Mouse (Mus musculus) neural tube, embryonic 15.5 days (tissue): Measurements from ENCODE around the gene 5330417C22Rik. TPM values are rescaled to one million over a fixed set of nuclear protein-coding genes. Genes with fewer than 3 reads are reported as not detected.

ENCODE experiments used
- ATAC-seq: fragments of 200-750 bp; cut with Nextera tagmentation; 2 replicates; pipeline ENCODE4 v1.8.0; 2017; ENCODE audit warnings: mild to moderate bottlenecking, moderate TSS enrichment, moderate library complexity; ENCODE audit not compliant: low FRiP score
- H3K27ac ChIP-seq: fragments of 300-500 bp; sonication (generic); replicated peaks from 2 replicates; pipeline ENCODE4 v1.5.1; 2015; ENCODE audit warnings: mild to moderate bottlenecking, inconsistent platforms
- H3K27me3 ChIP-seq: fragments of 300-500 bp; sonication (generic); replicated peaks from 2 replicates; pipeline ENCODE4 v1.6.1; 2015; ENCODE audit warnings: inconsistent platforms
- H3K36me3 ChIP-seq: fragments of 300-500 bp; sonication (generic); 2 replicates; pipeline ENCODE4 v1.6.1; 2015; ENCODE audit warnings: inconsistent platforms
- H3K4me1 ChIP-seq: fragments of 300-500 bp; sonication (generic); 2 replicates; pipeline ENCODE4 v1.6.1; 2015; ENCODE audit warnings: inconsistent platforms
- H3K4me2 ChIP-seq: fragments of 300-500 bp; sonication (generic); 2 replicates; pipeline ENCODE4 v1.6.1; 2015; ENCODE audit warnings: inconsistent platforms, mild to moderate bottlenecking, moderate library complexity
- H3K4me3 ChIP-seq: fragments of 300-500 bp; sonication (generic); replicated peaks from 2 replicates; pipeline ENCODE4 v1.5.1; 2015; ENCODE audit warnings: mild to moderate bottlenecking, inconsistent platforms
- H3K9ac ChIP-seq: fragments of 300-500 bp; sonication (generic); replicated peaks from 2 replicates; pipeline ENCODE4 v1.6.1; 2015; ENCODE audit warnings: mild to moderate bottlenecking, inconsistent platforms
- H3K9me3 ChIP-seq: fragments of 300-500 bp; sonication (generic); replicated peaks from 2 replicates; pipeline ENCODE4 v1.6.1; 2016; ENCODE audit warnings: inconsistent platforms
- WGBS: fragments of 180-500 bp; shearing (Covaris S2); methylation state at CpG from one replicate; pipeline ENCODE4 v1.1.7; 2015; ENCODE audit warnings: mixed read lengths; 5-methylcytosine and 5-hydroxymethylcytosine counted together
- microRNA-seq: library from miRNA; unstranded; fragments of <30 nt; microRNA quantifications from one replicate; pipeline ENCODE4, GENCODE M21; 2017
- polyA plus RNA-seq: library from polyadenylated mRNA; unstranded; fragments of >200 nt; fragmentation: Nextera tagmentation; extraction: Ambion mirVana; gene quantifications from 2 replicates; pipeline ENCODE4 v1.2.1, GENCODE M21; 2015

5330417C22Rik gene
- polyA plus RNA-seq, 1 experiment from 2014 or later: 12.1 TPM

DNA sequence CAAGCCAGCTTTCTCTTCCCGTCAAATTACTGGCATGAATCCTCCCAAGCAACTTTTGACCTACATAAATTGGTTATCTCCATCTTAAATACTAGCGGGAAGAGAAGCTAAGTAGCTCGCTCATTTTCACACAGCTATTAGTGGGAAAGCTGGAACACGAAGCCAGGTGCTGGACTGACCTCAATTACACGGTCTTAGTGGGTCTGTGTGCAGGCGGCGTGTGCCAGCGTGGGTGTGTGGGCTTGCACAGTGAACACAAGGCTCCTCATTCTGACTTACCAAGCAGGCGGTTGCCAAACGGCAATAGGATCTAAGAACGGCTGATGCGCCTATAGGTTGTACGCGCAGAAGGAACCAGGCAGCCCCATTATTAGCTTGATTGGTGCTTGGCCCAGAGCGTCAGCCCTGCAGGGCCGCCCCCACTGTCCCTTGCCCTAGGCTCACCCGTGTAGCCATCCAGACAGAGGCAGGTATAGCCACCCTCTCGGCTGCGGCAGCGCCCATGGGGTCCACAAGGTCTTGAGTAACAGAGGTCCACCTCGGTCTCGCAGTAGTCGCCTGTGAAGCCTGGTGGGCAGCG is 129.9 kb downstream of the 5330417C22Rik start:
- WGBS: 63% methylated on average over 24 of the region's 24 CpGs
- H3K36me3 ChIP-seq: peaks cover 43% of the 10 kb centered on the region
- H3K27ac ChIP-seq: peak overlapping the region; percentile 23; the same call in 1 of the 2 replicates

More for the DNA sequence above, 129.9 kb downstream of the 5330417C22Rik start:
- Histone ChIP-seq H3K4me1 (peaks cover 65% of the 10 kb centered on the region), H3K9me3 (no peaks in the 10 kb centered on the region), H3K9ac (no peak overlapping the region), H3K4me3 (no peak overlapping the region), H3K27me3 (no peaks in the 10 kb centered on the region), H3K4me2 (no peak overlapping the region)
- ATAC-seq: no peak

Small RNAs within 50 kb of the gene (microRNA-seq; reads per million reads assigned to microRNA genes)
- gene Gm22860: not detected

Other genes with a start within 250 kb of the 5330417C22Rik start
- 0.15 and 0.19 TPM in 2 replicates for gene Mybphl, start 171.6 kb downstream of the 5330417C22Rik start, polyA plus RNA-seq
- 5.5 and 12.4 TPM in 2 replicates for gene Psrc1, start 152.7 kb downstream of the 5330417C22Rik start, polyA plus RNA-seq
- 34.4 and 35.0 TPM in 2 replicates for gene Celsr2, start 121.0 kb downstream of the 5330417C22Rik start, polyA plus RNA-seq
- gene Sars, start 91.3 kb downstream of the 5330417C22Rik start, polyA plus RNA-seq: 206 and 219 TPM in 2 replicates
- gene 1700013F07Rik, start 2.4 kb downstream of the 5330417C22Rik start, polyA plus RNA-seq: 0.87 and 1.2 TPM in 2 replicates
- gene Tmem167b, start 25.9 kb upstream of the 5330417C22Rik start, polyA plus RNA-seq: 46.3 and 47.5 TPM in 2 replicates
- gene Taf13, start 35.2 kb upstream of the 5330417C22Rik start, polyA plus RNA-seq: 43.7 and 46.5 TPM in 2 replicates
- 80.5 and 94.7 TPM in 2 replicates for gene Wdr47, start 54.7 kb upstream of the 5330417C22Rik start, polyA plus RNA-seq
- gene Clcc1, start 117.4 kb upstream of the 5330417C22Rik start, polyA plus RNA-seq: 34.1 and 44.1 TPM in 2 replicates
- 17.5 and 23.6 TPM in 2 replicates for gene Gpsm2, start 185.8 kb upstream of the 5330417C22Rik start, polyA plus RNA-seq
- 0.10 TPM in 1 of 2 replicates, not detected in the other for gene Aknad1, start 203.1 kb upstream of the 5330417C22Rik start, polyA plus RNA-seq